Mouse (Mus musculus) small intestine, adult 2 months (tissue): ENCODE measurements around the gene Tspan17.

Source experiments
- CTCF ChIP-seq: fragments of 200-500 bp; IDR thresholded peaks from 2 replicates; pipeline ENCODE4 v1.5.1; 2012; ENCODE audit warnings: low read depth, mild to moderate bottlenecking, control low read depth, inconsistent platforms, low read length, moderate library complexity, mixed read lengths; ENCODE audit not compliant: insufficient replicate concordance, insufficient read length; ENCODE audit errors: extremely low read depth
- POLR2A ChIP-seq: fragments of 200-500 bp; IDR thresholded peaks from 2 replicates; pipeline ENCODE4 v1.6.1; 2012; ENCODE audit warnings: low read depth, mild to moderate bottlenecking, control low read depth, inconsistent platforms, low read length, moderate library complexity

GRCm38 (mm10) chr13:54780592-54780991, 8.6 kb upstream of the Tspan17 start:
- TF ChIP-seq POLR2A, result no peak
- no peak for TF ChIP-seq CTCF
